ENCODE assay signal across 16 mouse cellular contexts in genomic region chr19:11065202-11065875, GRCm38 (mm10). TPM values are rescaled to one million over a fixed set of nuclear protein-coding genes. Genes with fewer than 3 reads are reported as not detected.
DNase-seq lines count a peak whose midpoint lies in the region; ATAC-seq and TF ChIP-seq lines count a peak whose summit lies in the region.
"Had no signal": no experiment of that assay in that cellular context is flagged by ENCODE, and none has a peak within 500 bp of the region (broad histone marks: within the 10 kb centered on the region; RNA-seq: fewer than 3 reads in every experiment).

No protein-coding gene starts in this region.

- no peaks in the 10 kb centered on the region for H3K79me2 ChIP-seq in liver, adult 2 months (ENCODE audit: control insufficient read depth, insufficient read depth, low read length)

- TF ChIP-seq CTCF in liver, adult 2 months (IDR thresholded peaks at IDR 0.05; ENCODE audit: low read depth, low read length) = no peak

- H3K4me1 ChIP-seq in liver, adult 2 months (ENCODE audit: control insufficient read depth, insufficient read depth, low read length) = no peaks in the 10 kb centered on the region
- H3K4me1 ChIP-seq in liver, embryonic 12.5 days = no peaks in the 10 kb centered on the region

- no peak for TF ChIP-seq POLR2A in liver, adult 2 months (IDR thresholded peaks at IDR 0.05; ENCODE audit: extremely low read depth, insufficient read depth, low read length)

- no peaks in the 10 kb centered on the region for H3K27me3 ChIP-seq in liver, adult 2 months (ENCODE audit: control insufficient read depth, insufficient read depth, low read length)
- H3K27me3 ChIP-seq in liver, embryonic 12.5 days (replicated peaks) = no peaks in the 10 kb centered on the region
- H3K27me3 ChIP-seq: megakaryocyte, embryonic 14.5 days had no signal

- H3K27ac ChIP-seq in liver, adult 2 months (replicated peaks; ENCODE audit: insufficient read depth, low read depth, low read length) = peak overlapping the region; percentile 23; the same call in 1 of the 2 replicates
- H3K27ac ChIP-seq in liver, embryonic 12.5 days = no peak overlapping the region

- H3K36me3 ChIP-seq in liver, adult 2 months (ENCODE audit: control insufficient read depth, insufficient read depth, low read length) = no peaks in the 10 kb centered on the region
- H3K36me3 ChIP-seq in liver, embryonic 12.5 days = no peaks in the 10 kb centered on the region

- H3K9ac ChIP-seq in liver, adult 2 months (ENCODE audit: low read depth, low read length) = no peak overlapping the region
- no peak overlapping the region for H3K9ac ChIP-seq in liver, embryonic 12.5 days

- intact Hi-C loops in left cerebral cortex, postnatal 25 days (cut with DNase I) = no loop called here

- H3K4me3 ChIP-seq in liver, adult 2 months (ENCODE audit: insufficient read depth, low read depth, low read length) = no peak overlapping the region
- H3K4me3 ChIP-seq in liver, embryonic 12.5 days = no peak overlapping the region
- H3K4me3 ChIP-seq: megakaryocyte, embryonic 14.5 days had no signal

- DNase-seq in liver, adult 2 months (ENCODE audit: extremely low read depth, low read depth, low spot score) = no peak
- peak; percentile 43 for DNase-seq in A20 (ENCODE audit: low read depth, low spot score)
- DNase-seq in adrenal gland, adult 8-10 months = no peak
- no peak for DNase-seq in kidney, adult 9 months
- no peak for DNase-seq in left cerebral cortex, postnatal 25 days (ENCODE audit: low spot score in 2 of 2)
- DNase-seq: cerebellum, adult 18-20 months; kidney, postnatal 36 days had no signal

- ATAC-seq in liver, embryonic 12.5 days = no peak
- ATAC-seq in activated CD4-positive, CD25-positive, alpha-beta regulatory T cell, adult 4 months = peak; percentile 71
- ATAC-seq in monocyte, adult 5-6 weeks (replicated peaks; ENCODE audit: insufficient number of reproducible peaks, low FRiP score, low TSS enrichment, poor library complexity, severe bottlenecking) = peak; percentile 91
- ATAC-seq: intestine, embryonic 16.5 days had no signal

- H3K4me2 ChIP-seq in liver, embryonic 12.5 days = no peak overlapping the region

- no peaks in the 10 kb centered on the region for H3K9me3 ChIP-seq in liver, embryonic 12.5 days (replicated peaks)
- H3K9me3 ChIP-seq: megakaryocyte, embryonic 14.5 days had no signal

- 78% methylated on average over 2 of the region's 2 CpGs for WGBS in liver, adult 2 months
- 22% methylated on average over 2 of the region's 2 CpGs for WGBS in liver, embryonic 12.5 days (ENCODE audit: insufficient replicate concordance)

RNA-seq across cellular contexts. Expression of gene Ms4a8a, which starts 15.6 kb away (rescaled TPM):
- 0.83 and 1.7 TPM in 2 replicates for total RNA-seq in liver, adult 2 months (2014; rRNA removed)
- polyA plus RNA-seq in liver, adult 2 months (2012; rRNA removed) = 0.78 and 1.9 TPM in 2 replicates
- not detected in 2 replicates for polyA plus RNA-seq in liver, embryonic 12.5 days (2016; fragmentation: Nextera tagmentation; extraction: Ambion mirVana)
- not detected for polyA plus RNA-seq in activated CD4-positive, CD25-positive, alpha-beta regulatory T cell, adult 4 months (2017; shearing (Covaris generic))
- total RNA-seq in monocyte, adult 5-6 weeks (2017) = 1.1 to 8.6 TPM (median 4.5 TPM) in 3 replicates
- total RNA-seq in adrenal gland, adult 8-10 months (2022) = 1 to 10 TPM; 4.5 to 6.1 (median 5.1) TPM
- total RNA-seq in left cerebral cortex, postnatal 25 days (2021) = not detected
- polyA plus RNA-seq: limb, embryonic 14.5 days had no signal

RNA-seq across cellular contexts. Expression of gene Ms4a18, which starts 47.5 kb away (rescaled TPM):
- total RNA-seq in liver, adult 2 months (2014; rRNA removed) = not detected in 2 replicates
- not detected in 2 replicates for polyA plus RNA-seq in liver, adult 2 months (2012; rRNA removed)
- polyA plus RNA-seq in liver, embryonic 12.5 days (2016; fragmentation: Nextera tagmentation; extraction: Ambion mirVana) = not detected in 2 replicates
- not detected for polyA plus RNA-seq in activated CD4-positive, CD25-positive, alpha-beta regulatory T cell, adult 4 months (2017; shearing (Covaris generic))
- not detected in 3 replicates for total RNA-seq in monocyte, adult 5-6 weeks (2017)
- not detected for total RNA-seq in adrenal gland, adult 8-10 months (2022)
- not detected for total RNA-seq in left cerebral cortex, postnatal 25 days (2021)
- total RNA-seq: heart, adult 8-10 months; heart, postnatal 25 days; left cerebral cortex, adult 18-20 months had no signal
